Mouse (Mus musculus) megakaryocyte, embryonic 14.5 days (primary cell): ENCODE results near the gene Rbks.

ENCODE experiments used
- FLI1 ChIP-seq: IDR thresholded peaks from 2 replicates; pipeline ENCODE4 v1.6.1; 2012; ENCODE audit warnings: low read length, inconsistent platforms, mixed read lengths
- GATA1 ChIP-seq: IDR thresholded peaks from 3 replicates; pipeline ENCODE4 v1.6.1; 2012; ENCODE audit warnings: mixed read lengths, low read length, inconsistent platforms, borderline replicate concordance

- TF ChIP-seq GATA1 (no peak), FLI1 (no peak)
Measured at GRCm38 (mm10) chr5:31598579-31598978, 98.8 kb downstream of the Rbks start.
